Comparison of ENCODE assay signal across 21 mouse cellular contexts in the genomic region with DNA sequence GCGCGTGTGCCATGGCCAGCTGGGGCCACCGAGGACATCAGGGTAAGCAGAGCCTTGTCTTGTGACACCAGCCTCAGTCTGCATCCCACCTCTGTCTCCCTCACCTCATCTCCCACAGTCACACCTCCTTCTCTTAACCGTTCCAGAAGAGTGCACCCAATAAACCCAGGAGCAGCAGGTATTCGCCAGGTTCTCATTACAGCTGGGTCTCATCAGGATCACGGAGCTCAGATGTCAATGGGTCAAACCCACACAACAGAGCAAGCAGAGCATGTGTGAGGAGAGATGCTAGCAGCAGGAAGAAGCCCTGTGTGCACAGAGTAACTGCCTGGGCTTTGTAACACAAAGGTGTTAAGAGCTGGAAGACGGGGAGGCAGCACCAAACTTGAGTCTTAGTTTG. TPM values are rescaled to one million over a fixed set of nuclear protein-coding genes. Genes with fewer than 3 reads are reported as not detected.
A peak's percentile ranks its signal among the peaks of the same experiment; 100 is the strongest.
DNase-seq lines count a peak whose midpoint lies in the region; ATAC-seq and TF ChIP-seq lines count a peak whose summit lies in the region.
"Had no signal": no experiment of that assay in that cellular context is flagged by ENCODE, and none has a peak within 500 bp of the region (broad histone marks: within the 10 kb centered on the region; RNA-seq: fewer than 3 reads in every experiment).

No protein-coding gene starts in this region.

- peaks cover 51% of the 10 kb centered on the region for H3K4me1 ChIP-seq in liver, embryonic 13.5 days (replicated peaks)
- H3K4me1 ChIP-seq in intestine, postnatal 0 days (replicated peaks; ENCODE audit: control insufficient read depth, insufficient read depth, low read length), result peaks cover 17% of the 10 kb centered on the region; the same call in 1 of the 2 replicates
- H3K4me1 ChIP-seq in hindbrain, embryonic 12.5 days, result peaks cover 13% of the 10 kb centered on the region

- no peak for ATAC-seq in liver, embryonic 13.5 days (ENCODE audit: low read depth)
- ATAC-seq in intestine, postnatal 0 days, result no peak
- ATAC-seq in hindbrain, embryonic 12.5 days (ENCODE audit: low FRiP score), result no peak
- ATAC-seq: hindbrain, postnatal 0 days had no signal

- no peak overlapping the region for H3K4me3 ChIP-seq in liver, embryonic 13.5 days (replicated peaks)
- no peak overlapping the region for H3K4me3 ChIP-seq in intestine, postnatal 0 days (ENCODE audit: low read depth, low read length)
- no peak overlapping the region for H3K4me3 ChIP-seq in hindbrain, embryonic 12.5 days
- H3K4me3 ChIP-seq: embryonic facial prominence, embryonic 12.5 days; forebrain, embryonic 12.5 days; left cerebral cortex, adult 2 months; limb, embryonic 15.5 days had no signal

- DNase-seq in kidney, adult 9 months, result peak; percentile 51
- no peak for DNase-seq in kidney, adult 11 months
- no peak for DNase-seq in liver, embryonic 13.5 days
- no peak for DNase-seq in liver
- peak; percentile 47 for DNase-seq in kidney, postnatal 14 days
- DNase-seq: adrenal gland, adult 2 months; cerebellum, postnatal 10 days; left cerebral cortex, postnatal 4 days; lung, embryonic 14.5 days; retina, postnatal 1 day; right cerebral cortex, postnatal 25 days; spleen, adult 18-20 months had no signal

- H3K4me2 ChIP-seq in liver, embryonic 13.5 days, result peak overlapping the region; percentile 99; the same call in 1 of the 2 replicates
- peak overlapping the region; percentile 96 for H3K4me2 ChIP-seq in intestine, postnatal 0 days (replicated peaks; ENCODE audit: low read depth)
- H3K4me2 ChIP-seq in hindbrain, embryonic 12.5 days (replicated peaks), result no peak overlapping the region
- H3K4me2 ChIP-seq: embryonic facial prominence, embryonic 12.5 days; limb, embryonic 15.5 days; lung, embryonic 14.5 days had no signal

- H3K9ac ChIP-seq in liver, embryonic 13.5 days, result peak overlapping the region; percentile 90
- H3K9ac ChIP-seq in intestine, postnatal 0 days (ENCODE audit: low read depth, low read length), result no peak overlapping the region
- no peak overlapping the region for H3K9ac ChIP-seq in hindbrain, embryonic 12.5 days
- H3K9ac ChIP-seq: embryonic facial prominence, embryonic 12.5 days; forebrain, embryonic 12.5 days; limb, embryonic 15.5 days; lung, embryonic 14.5 days had no signal

- TF ChIP-seq CTCF in intestine, postnatal 0 days (IDR thresholded peaks at IDR 0.05; ENCODE audit: low read depth), result no peak

- no peaks in the 10 kb centered on the region for H3K9me3 ChIP-seq in liver, embryonic 13.5 days (replicated peaks)
- H3K9me3 ChIP-seq in intestine, postnatal 0 days (ENCODE audit: control insufficient read depth), result no peaks in the 10 kb centered on the region
- no peaks in the 10 kb centered on the region for H3K9me3 ChIP-seq in hindbrain, embryonic 12.5 days (replicated peaks)
- H3K9me3 ChIP-seq: embryonic facial prominence, embryonic 12.5 days; forebrain, embryonic 12.5 days; heart, embryonic 10.5 days; hindbrain, embryonic 10.5 days; limb, embryonic 15.5 days had no signal

- no peak overlapping the region for H3K27ac ChIP-seq in liver, embryonic 13.5 days
- H3K27ac ChIP-seq in intestine, postnatal 0 days (ENCODE audit: low read depth, low read length), result no peak overlapping the region
- H3K27ac ChIP-seq in hindbrain, embryonic 12.5 days, result no peak overlapping the region
- H3K27ac ChIP-seq: embryonic facial prominence, embryonic 12.5 days; forebrain, embryonic 12.5 days; heart, embryonic 10.5 days; hindbrain, embryonic 10.5 days; hindbrain, postnatal 0 days; left cerebral cortex, adult 2 months; limb, embryonic 15.5 days had no signal

- H3K36me3 ChIP-seq in liver, embryonic 13.5 days, result no peaks in the 10 kb centered on the region
- no peaks in the 10 kb centered on the region for H3K36me3 ChIP-seq in intestine, postnatal 0 days (ENCODE audit: control insufficient read depth, insufficient read depth)
- H3K36me3 ChIP-seq in hindbrain, embryonic 12.5 days, result no peaks in the 10 kb centered on the region
- H3K36me3 ChIP-seq: embryonic facial prominence, embryonic 12.5 days; forebrain, embryonic 12.5 days; heart, embryonic 10.5 days; hindbrain, embryonic 10.5 days; limb, embryonic 15.5 days had no signal

- WGBS in liver, embryonic 13.5 days (ENCODE audit: insufficient replicate concordance), result 83% methylated on average over 7 of the region's 7 CpGs
- 79% methylated on average over 7 of the region's 7 CpGs for WGBS in intestine, postnatal 0 days
- WGBS in hindbrain, embryonic 12.5 days, result 84% methylated on average over 7 of the region's 7 CpGs

- H3K27me3 ChIP-seq in liver, embryonic 13.5 days, result no peaks in the 10 kb centered on the region; the same call in 1 of the 2 replicates
- no peaks in the 10 kb centered on the region for H3K27me3 ChIP-seq in intestine, postnatal 0 days (replicated peaks; ENCODE audit: control insufficient read depth, insufficient read depth, low read length)
- H3K27me3 ChIP-seq in hindbrain, embryonic 12.5 days, result no peaks in the 10 kb centered on the region
- H3K27me3 ChIP-seq: embryonic facial prominence, embryonic 12.5 days; limb, embryonic 15.5 days had no signal

RNA-seq across cellular contexts. Expression of gene Tbc1d14, which starts 13.1 kb away (rescaled TPM):
- polyA plus RNA-seq in liver, embryonic 13.5 days (2015; fragmentation: Nextera tagmentation; extraction: Ambion mirVana), result 9.4 and 10.9 TPM in 2 replicates
- 16.8 and 17.2 TPM in 2 replicates for polyA plus RNA-seq in intestine, postnatal 0 days (2015; fragmentation: Nextera tagmentation; extraction: Ambion mirVana)
- 56.2 and 57.4 TPM in 2 replicates for polyA plus RNA-seq in hindbrain, embryonic 12.5 days (2016; fragmentation: Nextera tagmentation; extraction: Ambion mirVana)

Comparison
In these comparisons a context has a peak if more than half of its experiments do, and no peak if none do; other contexts are left out.
1. DNase-seq: peak in kidney, adult 9 months (single experiment) and kidney, postnatal 14 days (single experiment); none in kidney, adult 11 months (single experiment), liver, embryonic 13.5 days (single experiment) and liver (single experiment).